Mouse (Mus musculus): ENCODE measurements around the gene Commd9.

Commd9 gene

GRCm38 (mm10) chr2:101909326-101910080, 23.5 kb downstream of the Commd9 start:
- no peak for DNase-seq

- no peak for DNase-seq
Measured at GRCm38 (mm10) chr2:101918518-101918917, 32.5 kb downstream of the Commd9 start.

- no peak for DNase-seq
Measured at GRCm38 (mm10) chr2:101920136-101920554, 34.1 kb downstream of the Commd9 start.

GRCm38 (mm10) chr2:101922302-101922701, 36.3 kb downstream of the Commd9 start:
- DNase-seq = no peak

GRCm38 (mm10) chr2:101923181-101923580, 37.1 kb downstream of the Commd9 start:
- DNase-seq = peak; percentile 92

GRCm38 (mm10) chr2:101925183-101925582, 39.1 kb downstream of the Commd9 start:
- no peak for DNase-seq

- DNase-seq = no peak
Measured at GRCm38 (mm10) chr2:101925591-101926188, 39.6 kb downstream of the Commd9 start.

GRCm38 (mm10) chr2:101932169-101932936, 46.3 kb downstream of the Commd9 start:
- peak; percentile 49 for DNase-seq

GRCm38 (mm10) chr2:101933301-101933700, 47.3 kb downstream of the Commd9 start:
- no peak for DNase-seq

- DNase-seq = no peak
Measured at GRCm38 (mm10) chr2:101935006-101935405, 49.0 kb downstream of the Commd9 start.

GRCm38 (mm10) chr2:101950716-101951520, 64.9 kb downstream of the Commd9 start:
- no peak for DNase-seq

All from kidney, adult 9 months (tissue).